Mouse (Mus musculus): ENCODE results near the gene Grem1. TPM values are rescaled to one million over a fixed set of nuclear protein-coding genes. Genes with fewer than 3 reads are reported as not detected.

The Grem1 gene
- polyA plus RNA-seq, 1 experiment: 6.4 TPM

GRCm38 (mm10) chr2:113774150-113774805, 15.8 kb upstream of the Grem1 start:
- Histone ChIP-seq H3K4me1 (ENCODE audit: control insufficient read depth, insufficient read depth, low read length) (no peaks in the 10 kb centered on the region), H3K9ac (ENCODE audit: low read depth, poor library complexity, severe bottlenecking) (no peak overlapping the region), H3K27ac (ENCODE audit: insufficient read depth, low read length) (no peak overlapping the region), H3K9me3 (replicated peaks; ENCODE audit: control insufficient read depth, insufficient read depth, low read length, poor library complexity, severe bottlenecking) (no peaks in the 10 kb centered on the region), H3K36me3 (ENCODE audit: control insufficient read depth, insufficient read depth, low read length, poor library complexity, severe bottlenecking) (no peaks in the 10 kb centered on the region), H3K4me3 (ENCODE audit: low read depth, low read length) (no peak overlapping the region), H3K27me3 (ENCODE audit: control insufficient read depth, insufficient read depth, low read length, poor library complexity, severe bottlenecking) (no peaks in the 10 kb centered on the region)
- no peak for TF ChIP-seq EP300 (IDR thresholded peaks at IDR 0.05; ENCODE audit: insufficient read depth, low read depth, low read length)
- TF ChIP-seq CTCF (IDR thresholded peaks at IDR 0.05; ENCODE audit: low read depth, low read length): no peak
- TF ChIP-seq POLR2A (IDR thresholded peaks at IDR 0.05; ENCODE audit: insufficient read depth, low read length): no peak

- no peak overlapping the region for H3K9ac ChIP-seq (ENCODE audit: low read depth, poor library complexity, severe bottlenecking)
- no peak overlapping the region for H3K4me3 ChIP-seq (ENCODE audit: low read depth, low read length)
- TF ChIP-seq POLR2A (IDR thresholded peaks at IDR 0.05; ENCODE audit: insufficient read depth, low read length) (no peak), CTCF (IDR thresholded peaks at IDR 0.05; ENCODE audit: low read depth, low read length) (no peak), EP300 (IDR thresholded peaks at IDR 0.05; ENCODE audit: insufficient read depth, low read depth, low read length) (no peak)
- H3K4me1 ChIP-seq (ENCODE audit: control insufficient read depth, insufficient read depth, low read length): no peaks in the 10 kb centered on the region
- H3K9me3 ChIP-seq (replicated peaks; ENCODE audit: control insufficient read depth, insufficient read depth, low read length, poor library complexity, severe bottlenecking): no peaks in the 10 kb centered on the region; the same call in 1 of the 2 replicates
- no peaks in the 10 kb centered on the region; the same call in 1 of the 2 replicates for H3K27me3 ChIP-seq (ENCODE audit: control insufficient read depth, insufficient read depth, low read length, poor library complexity, severe bottlenecking)
- no peak overlapping the region for H3K27ac ChIP-seq (ENCODE audit: insufficient read depth, low read length)
- H3K36me3 ChIP-seq (ENCODE audit: control insufficient read depth, insufficient read depth, low read length, poor library complexity, severe bottlenecking): no peaks in the 10 kb centered on the region
These were observed 10.3 kb upstream of the Grem1 start for GRCm38 (mm10) chr2:113768541-113769303.

GRCm38 (mm10) chr2:113765885-113766284, 7.4 kb upstream of the Grem1 start:
- Histone ChIP-seq H3K9ac (ENCODE audit: low read depth, poor library complexity, severe bottlenecking) (no peak overlapping the region), H3K9me3 (replicated peaks; ENCODE audit: control insufficient read depth, insufficient read depth, low read length, poor library complexity, severe bottlenecking) (no peaks in the 10 kb centered on the region; the same call in 1 of the 2 replicates), H3K27ac (ENCODE audit: insufficient read depth, low read length) (no peak overlapping the region), H3K4me1 (ENCODE audit: control insufficient read depth, insufficient read depth, low read length) (no peaks in the 10 kb centered on the region), H3K36me3 (ENCODE audit: control insufficient read depth, insufficient read depth, low read length, poor library complexity, severe bottlenecking) (no peaks in the 10 kb centered on the region), H3K27me3 (ENCODE audit: control insufficient read depth, insufficient read depth, low read length, poor library complexity, severe bottlenecking) (no peaks in the 10 kb centered on the region; the same call in 1 of the 2 replicates), H3K4me3 (ENCODE audit: low read depth, low read length) (no peak overlapping the region)
- TF ChIP-seq EP300 (IDR thresholded peaks at IDR 0.05; ENCODE audit: insufficient read depth, low read depth, low read length) (no peak), CTCF (IDR thresholded peaks at IDR 0.05; ENCODE audit: low read depth, low read length) (no peak), POLR2A (IDR thresholded peaks at IDR 0.05; ENCODE audit: insufficient read depth, low read length) (no peak)

GRCm38 (mm10) chr2:113764968-113765367, 6.5 kb upstream of the Grem1 start:
- Histone ChIP-seq H3K4me3 (ENCODE audit: low read depth, low read length) (no peak overlapping the region), H3K27me3 (ENCODE audit: control insufficient read depth, insufficient read depth, low read length, poor library complexity, severe bottlenecking) (no peaks in the 10 kb centered on the region; the same call in none of the 2 replicates), H3K4me1 (ENCODE audit: control insufficient read depth, insufficient read depth, low read length) (no peaks in the 10 kb centered on the region), H3K27ac (ENCODE audit: insufficient read depth, low read length) (no peak overlapping the region), H3K9me3 (replicated peaks; ENCODE audit: control insufficient read depth, insufficient read depth, low read length, poor library complexity, severe bottlenecking) (no peaks in the 10 kb centered on the region; the same call in 1 of the 2 replicates), H3K36me3 (ENCODE audit: control insufficient read depth, insufficient read depth, low read length, poor library complexity, severe bottlenecking) (no peaks in the 10 kb centered on the region), H3K9ac (ENCODE audit: low read depth, poor library complexity, severe bottlenecking) (no peak overlapping the region)
- no peak for TF ChIP-seq CTCF (IDR thresholded peaks at IDR 0.05; ENCODE audit: low read depth, low read length)
- TF ChIP-seq POLR2A (IDR thresholded peaks at IDR 0.05; ENCODE audit: insufficient read depth, low read length): no peak
- no peak for TF ChIP-seq EP300 (IDR thresholded peaks at IDR 0.05; ENCODE audit: insufficient read depth, low read depth, low read length)

- H3K9ac ChIP-seq (ENCODE audit: low read depth, poor library complexity, severe bottlenecking): no peak overlapping the region
- H3K4me1 ChIP-seq (ENCODE audit: control insufficient read depth, insufficient read depth, low read length): no peaks in the 10 kb centered on the region
- peak overlapping the region; percentile 44 for H3K4me3 ChIP-seq (ENCODE audit: low read depth, low read length)
- TF ChIP-seq POLR2A (IDR thresholded peaks at IDR 0.05; ENCODE audit: insufficient read depth, low read length) (no peak), EP300 (IDR thresholded peaks at IDR 0.05; ENCODE audit: insufficient read depth, low read depth, low read length) (no peak), CTCF (IDR thresholded peaks at IDR 0.05; ENCODE audit: low read depth, low read length) (no peak)
- peaks cover 7% of the 10 kb centered on the region for H3K27me3 ChIP-seq (ENCODE audit: control insufficient read depth, insufficient read depth, low read length, poor library complexity, severe bottlenecking)
- H3K27ac ChIP-seq (ENCODE audit: insufficient read depth, low read length): no peak overlapping the region
- H3K36me3 ChIP-seq (ENCODE audit: control insufficient read depth, insufficient read depth, low read length, poor library complexity, severe bottlenecking): no peaks in the 10 kb centered on the region
- H3K9me3 ChIP-seq (replicated peaks; ENCODE audit: control insufficient read depth, insufficient read depth, low read length, poor library complexity, severe bottlenecking): no peaks in the 10 kb centered on the region
These were observed 728 bp downstream of the Grem1 start for GRCm38 (mm10) chr2:113757525-113758310.
